ENCODE assay signal across 8 mouse cellular contexts in genomic region chr6:30173551-30174460, GRCm38 (mm10).
DNase-seq lines count a peak whose midpoint lies in the region; ATAC-seq and TF ChIP-seq lines count a peak whose summit lies in the region.

No protein-coding gene starts in this region.

- WGBS in heart, postnatal 0 days = under 1% methylated on average over 74 of the region's 80 CpGs
- WGBS in embryonic facial prominence, embryonic 10.5 days = under 1% methylated on average over 80 of the region's 80 CpGs
- under 1% methylated on average over 79 of the region's 80 CpGs for WGBS in lung, embryonic 14.5 days

- peaks cover 100% of the 10 kb centered on the region for H3K27me3 ChIP-seq in heart, postnatal 0 days (ENCODE audit: control insufficient read depth, insufficient read depth, low read length)
- H3K27me3 ChIP-seq in embryonic facial prominence, embryonic 10.5 days (replicated peaks; ENCODE audit: low read depth, poor library complexity, severe bottlenecking) = peaks cover 100% of the 10 kb centered on the region
- H3K27me3 ChIP-seq in lung, embryonic 14.5 days (ENCODE audit: insufficient read depth, low read length) = peaks cover 94% of the 10 kb centered on the region

- H3K36me3 ChIP-seq in heart, postnatal 0 days (replicated peaks; ENCODE audit: control insufficient read depth, insufficient read depth, low read length) = no peaks in the 10 kb centered on the region
- peaks cover 5% of the 10 kb centered on the region; the same call in 1 of the 2 replicates for H3K36me3 ChIP-seq in embryonic facial prominence, embryonic 10.5 days (replicated peaks)
- H3K36me3 ChIP-seq in lung, embryonic 14.5 days (ENCODE audit: insufficient read depth) = no peaks in the 10 kb centered on the region

- ATAC-seq in heart, postnatal 0 days (ENCODE audit: insufficient read depth, low read depth) = no peak
- peak; percentile 66 for ATAC-seq in lung, embryonic 14.5 days (ENCODE audit: insufficient read depth)
- no peak for ATAC-seq in megakaryocyte progenitor cell, adult 5-6 weeks (replicated peaks; ENCODE audit: poor library complexity)
- no peak for ATAC-seq in erythroid progenitor cell, adult 5-6 weeks (replicated peaks; ENCODE audit: low FRiP score, poor library complexity, severe bottlenecking)

- H3K4me1 ChIP-seq in heart, postnatal 0 days (ENCODE audit: control insufficient read depth, insufficient read depth) = peaks cover 8% of the 10 kb centered on the region
- peaks cover 90% of the 10 kb centered on the region for H3K4me1 ChIP-seq in embryonic facial prominence, embryonic 10.5 days
- H3K4me1 ChIP-seq in lung, embryonic 14.5 days (ENCODE audit: insufficient read depth) = peaks cover 5% of the 10 kb centered on the region; the same call in 1 of the 2 replicates

- DNase-seq in heart, postnatal 0 days (ENCODE audit: low spot score) = no peak
- no peak for DNase-seq in heart, adult 11 months
- peak; percentile 81 for DNase-seq in embryonic facial prominence, embryonic 10.5 days (ENCODE audit: low spot score)
- DNase-seq in kidney, adult 18-20 months = peak; percentile 68
- DNase-seq in lung, embryonic 14.5 days = peak; percentile 68
- peak; percentile 86 for DNase-seq in retina, postnatal 7 days (ENCODE audit: low read depth, low spot score)

- TF ChIP-seq EP300 in heart, postnatal 0 days (IDR thresholded peaks at IDR 0.05; ENCODE audit: low read depth) = no peak

- no peak overlapping the region for H3K27ac ChIP-seq in heart, postnatal 0 days (ENCODE audit: low read depth)
- peak overlapping the region; percentile 88 for H3K27ac ChIP-seq in embryonic facial prominence, embryonic 10.5 days (replicated peaks)
- H3K27ac ChIP-seq in lung, embryonic 14.5 days (ENCODE audit: low read depth) = peak overlapping the region; percentile 80

- H3K9me3 ChIP-seq in heart, postnatal 0 days (replicated peaks; ENCODE audit: control insufficient read depth, low read length) = no peaks in the 10 kb centered on the region
- no peaks in the 10 kb centered on the region for H3K9me3 ChIP-seq in embryonic facial prominence, embryonic 10.5 days
- H3K9me3 ChIP-seq in lung, embryonic 14.5 days (ENCODE audit: low read depth, low read length) = no peaks in the 10 kb centered on the region

- peak overlapping the region; percentile 53 for H3K4me2 ChIP-seq in heart, postnatal 0 days (ENCODE audit: low read depth, low read length)
- peak overlapping the region; percentile 57 for H3K4me2 ChIP-seq in lung, embryonic 14.5 days

- TF ChIP-seq CTCF in heart, postnatal 0 days (IDR thresholded peaks at IDR 0.05; ENCODE audit: low read depth) = no peak
- no peak for TF ChIP-seq CTCF in lung, embryonic 14.5 days (IDR thresholded peaks at IDR 0.05; ENCODE audit: low read depth)

- no peak overlapping the region for H3K9ac ChIP-seq in heart, postnatal 0 days (replicated peaks; ENCODE audit: low read depth, low read length)
- H3K9ac ChIP-seq in lung, embryonic 14.5 days = peak overlapping the region; percentile 60

- H3K4me3 ChIP-seq in heart, postnatal 0 days (ENCODE audit: low read depth, low read length) = peak overlapping the region; percentile 43
- H3K4me3 ChIP-seq in embryonic facial prominence, embryonic 10.5 days = peak overlapping the region; percentile 63
- H3K4me3 ChIP-seq in lung, embryonic 14.5 days (ENCODE audit: low read depth, low read length) = peak overlapping the region; percentile 45

Comparison
In these comparisons a context has a peak if more than half of its experiments do, and no peak if none do; other contexts are left out.
1. DNase-seq: peak in embryonic facial prominence, embryonic 10.5 days (single experiment), kidney, adult 18-20 months (single experiment), lung, embryonic 14.5 days (single experiment) and retina, postnatal 7 days (single experiment); none in heart, postnatal 0 days (single experiment) and heart, adult 11 months (single experiment).
2. Peak in every context shown above with its lines, with median percentiles within 50 percentile points of each other: H3K4me3 ChIP-seq.